Mouse (Mus musculus) erythroblast, embryonic 14.5 days (primary cell): Measurements from ENCODE around the gene Paxx. TPM values are rescaled to one million over a fixed set of nuclear protein-coding genes. Genes with fewer than 3 reads are reported as not detected.
"Not testable (repeated sequence)": the region's sequence is repeated elsewhere in the genome, so short reads cannot be mapped to it uniquely, and the experiment has no call there.

Source experiments
- H3K27me3 ChIP-seq: 2 replicates; pipeline ENCODE4 v1.6.1; 2012; ENCODE audit warnings: inconsistent platforms; ENCODE audit not compliant: control insufficient read depth
- H3K36me3 ChIP-seq: 2 replicates; pipeline ENCODE4 v1.6.1; 2012; ENCODE audit warnings: mild to moderate bottlenecking, inconsistent platforms; ENCODE audit not compliant: control insufficient read depth
- H3K4me1 ChIP-seq: 2 replicates; pipeline ENCODE4 v1.6.1; 2012; ENCODE audit warnings: inconsistent platforms; ENCODE audit not compliant: control insufficient read depth
- H3K4me3 ChIP-seq: replicated peaks from 2 replicates; pipeline ENCODE3; 2012; ENCODE audit warnings: moderate library complexity, mild to moderate bottlenecking, inconsistent platforms
- H3K9me3 ChIP-seq: 2 replicates; pipeline ENCODE4 v1.6.1; 2012; ENCODE audit warnings: low read length, inconsistent platforms, mixed read lengths; ENCODE audit not compliant: control insufficient read depth
- GATA1 ChIP-seq: IDR thresholded peaks from 2 replicates; pipeline ENCODE4 v1.6.1; 2012; ENCODE audit warnings: low read length, inconsistent platforms, mixed read lengths
- TAL1 ChIP-seq: IDR thresholded peaks from 3 replicates; pipeline ENCODE4 v1.6.1; 2012; ENCODE audit warnings: low read length, inconsistent platforms, mixed read lengths
- polyA plus RNA-seq: library from polyadenylated mRNA; stranded (reverse); fragments of >175 nt; gene quantifications from 2 replicates; pipeline ENCODE4 v1.2.3, GENCODE M21; 2012

The Paxx gene
- polyA plus RNA-seq, 1 experiment = 1.1 TPM

DNA sequence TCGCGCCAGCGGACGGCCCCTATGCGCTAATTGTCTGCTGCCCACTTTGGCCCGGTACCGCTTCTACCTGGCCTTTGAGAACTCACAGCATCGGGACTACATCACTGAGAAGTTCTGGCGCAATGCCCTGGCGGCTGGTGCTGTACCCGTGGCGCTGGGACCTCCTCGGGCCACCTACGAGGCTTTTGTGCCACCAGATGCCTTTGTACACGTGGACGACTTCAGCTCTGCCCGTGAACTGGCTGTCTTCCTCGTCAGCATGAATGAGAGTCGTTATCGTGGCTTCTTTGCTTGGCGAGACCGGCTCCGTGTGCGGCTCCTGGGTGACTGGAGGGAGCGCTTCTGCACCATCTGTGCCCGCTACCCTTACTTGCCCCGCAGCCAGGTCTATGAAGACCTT is 35.4 kb downstream of the Paxx start:
- Histone ChIP-seq H3K36me3 (no peaks in the 10 kb centered on the region), H3K4me1 (peaks cover 16% of the 10 kb centered on the region), H3K4me3 (no peak overlapping the region), H3K9me3 (peaks cover 3% of the 10 kb centered on the region), H3K27me3 (peaks cover 33% of the 10 kb centered on the region)
- TF ChIP-seq GATA1 (no peak), TAL1 (no peak)

DNA sequence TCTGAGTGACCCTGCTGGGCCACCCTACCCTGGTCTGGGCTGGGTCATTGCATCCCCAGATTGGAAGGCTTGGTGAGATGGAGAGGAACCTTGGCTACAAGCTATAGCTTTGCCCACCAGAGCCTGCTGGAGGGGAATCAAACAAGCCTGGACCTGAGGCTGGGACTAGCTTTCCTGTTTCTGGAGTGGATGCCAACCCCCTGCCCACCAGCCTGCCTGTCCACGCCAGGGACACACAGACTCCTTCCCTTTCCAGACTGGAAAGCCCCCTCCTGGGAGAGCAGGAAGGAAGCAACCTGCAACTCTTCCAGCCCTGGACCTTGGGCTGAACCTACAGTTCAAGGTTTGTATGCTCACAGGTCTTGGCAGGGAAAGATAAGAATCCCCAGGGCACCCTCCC is 37.3 kb downstream of the Paxx start:
- no peaks in the 10 kb centered on the region for H3K36me3 ChIP-seq
- peaks cover 15% of the 10 kb centered on the region for H3K27me3 ChIP-seq
- peaks cover 8% of the 10 kb centered on the region for H3K4me1 ChIP-seq
- H3K4me3 ChIP-seq = no peak overlapping the region
- no peak for TF ChIP-seq TAL1
- TF ChIP-seq GATA1 = no peak
- H3K9me3 ChIP-seq = peaks cover 7% of the 10 kb centered on the region

DNA sequence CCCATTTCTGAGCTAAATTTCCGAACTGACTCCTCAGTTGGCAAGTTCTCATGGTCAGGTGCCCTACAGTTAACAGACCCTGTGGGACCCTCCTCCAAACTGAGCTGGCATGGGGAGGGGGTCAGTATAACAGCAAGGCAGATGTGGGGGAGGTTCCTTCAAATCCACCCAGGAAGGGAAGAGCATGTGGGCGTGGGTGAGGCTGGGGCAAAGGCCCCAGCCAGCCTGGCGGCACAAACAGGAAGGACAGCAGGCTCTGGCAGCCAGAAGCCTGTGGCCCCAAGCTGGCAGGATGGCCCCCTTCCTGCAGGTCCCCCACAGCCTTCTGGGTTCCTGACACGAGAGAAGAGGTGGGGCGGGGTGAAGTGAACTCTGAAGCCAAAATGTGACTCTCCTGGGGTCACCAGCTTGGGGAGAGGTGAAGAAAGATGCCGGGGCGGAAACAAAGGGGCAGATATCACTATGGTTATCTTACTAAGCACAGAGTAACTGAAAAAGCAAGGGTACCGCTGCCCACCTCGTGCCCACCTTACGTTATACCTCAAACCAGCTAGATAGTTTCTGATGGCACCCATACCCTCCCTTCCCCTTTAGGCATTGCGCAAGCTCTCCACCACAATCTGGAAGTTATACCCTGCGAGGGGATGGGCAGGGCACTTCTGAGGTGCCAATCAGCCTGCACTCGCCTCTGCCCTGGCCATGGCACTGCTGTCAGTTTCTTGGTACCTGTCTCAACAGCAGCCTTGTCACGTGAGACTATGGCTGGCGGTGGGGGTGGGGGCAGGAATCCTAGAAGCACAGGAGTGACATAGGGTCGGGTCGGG is 38.1 kb downstream of the Paxx start, which contains the start of gene Fut7:
TSS of gene Fut7 (plus strand) at position 681 of the 824 bp plus-strand sequence.
- peaks cover under 1% of the 10 kb centered on the region for H3K4me1 ChIP-seq
- H3K27me3 ChIP-seq = peaks cover 14% of the 10 kb centered on the region
- TF ChIP-seq GATA1 (no peak), TAL1 (no peak)
- peaks cover 7% of the 10 kb centered on the region for H3K9me3 ChIP-seq
- no peak within 1 kb of the TSS for H3K4me3 ChIP-seq
- H3K36me3 ChIP-seq = no peaks in the 10 kb centered on the region

DNA sequence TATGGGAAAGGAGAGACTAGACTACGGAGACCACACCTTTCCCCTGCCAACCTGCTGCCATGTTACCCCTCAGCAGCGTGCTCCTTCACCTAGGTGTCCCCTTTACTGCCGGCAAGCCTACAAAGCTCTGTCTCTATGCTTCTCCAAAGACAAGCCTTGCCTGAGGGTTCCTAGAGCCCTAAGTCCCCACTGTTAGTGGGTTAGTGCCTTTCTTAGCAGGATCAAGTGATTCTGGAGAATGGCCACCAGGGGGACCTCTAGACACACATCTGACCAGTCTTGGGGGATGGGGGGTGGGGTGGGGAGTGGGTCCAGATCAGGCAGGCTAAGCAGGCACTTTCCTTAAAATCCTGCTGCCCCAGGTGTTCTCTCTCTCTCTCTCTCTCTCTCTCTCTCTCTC is 39.0 kb downstream of the Paxx start:
- no peaks in the 10 kb centered on the region for H3K4me1 ChIP-seq

DNA sequence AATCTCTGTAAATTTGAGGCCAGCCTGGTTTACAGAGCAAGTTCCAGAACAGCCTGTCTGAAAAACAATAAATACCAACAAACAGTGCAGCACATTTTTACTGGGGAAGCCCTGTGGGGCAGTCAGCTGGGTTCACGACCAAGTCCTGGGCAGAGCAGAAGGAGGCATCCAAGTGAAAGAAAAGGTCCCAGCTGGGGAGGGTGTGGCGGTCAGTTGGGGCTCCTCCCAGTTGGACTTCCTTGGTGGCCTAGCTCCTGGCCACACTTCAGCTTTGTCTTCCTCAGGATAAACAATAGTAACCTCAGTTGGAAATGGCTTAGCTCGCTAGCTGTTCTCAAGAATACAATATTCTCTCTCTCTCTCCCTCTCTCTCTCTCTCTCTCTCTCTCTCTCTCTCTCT is 43.5 kb downstream of the Paxx start:
- no peak overlapping the region for H3K4me3 ChIP-seq
- no peaks in the 10 kb centered on the region; the same call in none of the 2 replicates for H3K27me3 ChIP-seq
- no peaks in the 10 kb centered on the region for H3K4me1 ChIP-seq
- TF ChIP-seq GATA1 (no peak), TAL1 (no peak)
- H3K36me3 ChIP-seq = no peaks in the 10 kb centered on the region
- peaks cover 7% of the 10 kb centered on the region for H3K9me3 ChIP-seq

More for the DNA sequence above, 39.0 kb downstream of the Paxx start:
- no peak for TF ChIP-seq TAL1
- no peak for TF ChIP-seq GATA1
- no peaks in the 10 kb centered on the region for H3K36me3 ChIP-seq
- H3K9me3 ChIP-seq = peaks cover 7% of the 10 kb centered on the region
- no peak overlapping the region for H3K4me3 ChIP-seq
- peaks cover 14% of the 10 kb centered on the region for H3K27me3 ChIP-seq

DNA sequence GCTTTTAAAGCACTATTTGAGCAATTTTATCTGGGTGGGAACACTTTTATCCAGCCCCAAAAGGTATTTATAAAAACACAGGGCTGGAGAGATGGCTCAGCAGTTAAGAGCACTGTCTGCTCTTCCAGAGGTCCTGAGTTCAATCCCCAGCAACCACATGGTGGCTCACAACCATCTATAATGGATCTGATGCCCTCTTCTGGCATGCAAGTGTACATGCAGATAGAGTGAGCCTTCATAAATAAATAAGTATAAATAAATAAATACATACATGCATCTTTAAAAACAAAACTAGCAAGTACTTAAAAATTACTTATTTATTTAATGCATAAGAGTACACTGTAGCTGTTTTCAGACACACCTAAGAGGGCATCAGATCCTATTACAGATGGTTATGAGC is 47.5 kb downstream of the Paxx start:
- not testable (repeated sequence) for H3K27me3 ChIP-seq, H3K9me3 ChIP-seq, H3K4me3 ChIP-seq, H3K4me1 ChIP-seq, H3K36me3 ChIP-seq

DNA sequence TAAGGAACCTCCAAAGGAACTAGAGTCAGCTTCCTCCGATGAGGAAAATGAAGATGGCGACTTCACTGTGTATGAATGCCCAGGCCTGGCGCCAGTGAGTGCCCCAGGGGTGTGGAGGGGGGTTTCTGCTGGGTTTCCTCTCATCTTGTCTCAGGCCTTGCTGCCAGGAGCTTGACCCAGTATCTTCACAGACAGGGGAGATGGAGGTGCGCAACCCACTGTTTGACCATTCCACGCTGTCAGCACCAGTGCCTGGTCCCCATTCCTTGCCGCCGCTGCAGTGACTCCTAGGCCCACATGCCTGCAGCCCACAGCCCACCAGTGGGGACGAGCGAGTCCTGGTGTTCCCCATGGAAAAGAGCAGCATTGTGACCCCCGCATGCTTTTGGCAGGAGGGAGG is 52.0 kb downstream of the Paxx start:
- Histone ChIP-seq H3K27me3 (peaks cover 24% of the 10 kb centered on the region), H3K4me3 (no peak overlapping the region), H3K4me1 (no peaks in the 10 kb centered on the region), H3K9me3 (no peaks in the 10 kb centered on the region), H3K36me3 (no peaks in the 10 kb centered on the region)
- no peak for TF ChIP-seq TAL1
- TF ChIP-seq GATA1 = no peak

Other genes with a start within 250 kb of the Paxx start
- 1.8 TPM in 2 replicates for gene Nelfb, start 249.6 kb downstream of the Paxx start, polyA plus RNA-seq
- 0.03 TPM in 1 of 2 replicates, not detected in the other for gene Stpg3, start 246.5 kb downstream of the Paxx start, polyA plus RNA-seq
- not detected in 2 replicates for gene Fam166a, start 242.3 kb downstream of the Paxx start, polyA plus RNA-seq
- gene Tubb4b, start 236.4 kb downstream of the Paxx start, polyA plus RNA-seq = 134 and 136 TPM in 2 replicates
- gene Slc34a3, start 226.7 kb downstream of the Paxx start, polyA plus RNA-seq = not detected in 2 replicates
- not detected in 2 replicates for gene Rnf224, start 224.3 kb downstream of the Paxx start, polyA plus RNA-seq
- gene Rnf208, start 218.8 kb downstream of the Paxx start, polyA plus RNA-seq = 0.07 and 0.18 TPM in 2 replicates
- not detected in 2 replicates for gene Cysrt1, start 218.6 kb downstream of the Paxx start, polyA plus RNA-seq
- 0.06 and 0.18 TPM in 2 replicates for gene AL732309.1, start 214.2 kb downstream of the Paxx start, polyA plus RNA-seq
- 0.99 and 1.6 TPM in 2 replicates for gene Tmem203, start 205.7 kb downstream of the Paxx start, polyA plus RNA-seq
- 0.82 and 1.3 TPM in 2 replicates for gene Tprn, start 198.5 kb downstream of the Paxx start, polyA plus RNA-seq
- gene Ssna1, start 188.7 kb downstream of the Paxx start, polyA plus RNA-seq = 22.8 and 24.1 TPM in 2 replicates
- gene Anapc2, start 188.6 kb downstream of the Paxx start, polyA plus RNA-seq = 2.1 and 2.2 TPM in 2 replicates
- not detected in 2 replicates for gene Tmem210, start 172.9 kb downstream of the Paxx start, polyA plus RNA-seq
- gene Lrrc26, start 171.2 kb downstream of the Paxx start, polyA plus RNA-seq = not detected in 2 replicates
- gene Grin1, start 141.9 kb downstream of the Paxx start, polyA plus RNA-seq = not detected in 2 replicates
- 0.86 and 1.3 TPM in 2 replicates for gene Man1b1, start 128.8 kb downstream of the Paxx start, polyA plus RNA-seq
- 0.24 and 0.76 TPM in 2 replicates for gene Dpp7, start 104.7 kb downstream of the Paxx start, polyA plus RNA-seq
- 0.04 and 0.17 TPM in 2 replicates for gene Uap1l1, start 95.4 kb downstream of the Paxx start, polyA plus RNA-seq
- gene Sapcd2, start 88.8 kb downstream of the Paxx start, polyA plus RNA-seq = 10.3 and 12.6 TPM in 2 replicates
- gene Entpd2, start 65.2 kb downstream of the Paxx start, polyA plus RNA-seq = not detected in 2 replicates
- gene Npdc1, start 61.7 kb downstream of the Paxx start, polyA plus RNA-seq = 0.19 TPM in 1 of 2 replicates, not detected in the other
- 0.06 TPM in 1 of 2 replicates, not detected in the other for gene Fut7, start 37.8 kb downstream of the Paxx start, polyA plus RNA-seq
- 0.09 and 0.11 TPM in 2 replicates for gene Abca2, start 32.4 kb downstream of the Paxx start, polyA plus RNA-seq
- gene Clic3, start 4.3 kb downstream of the Paxx start, polyA plus RNA-seq = not detected in 2 replicates
- not detected in 2 replicates for gene Ptgds, start 9.0 kb upstream of the Paxx start, polyA plus RNA-seq
- gene Lcn12, start 32.8 kb upstream of the Paxx start, polyA plus RNA-seq = not detected in 2 replicates
- gene Fbxw5, start 39.7 kb upstream of the Paxx start, polyA plus RNA-seq = 3.9 and 4.7 TPM in 2 replicates
- gene C8g, start 40.6 kb upstream of the Paxx start, polyA plus RNA-seq = not detected in 2 replicates
- 0.84 and 0.95 TPM in 2 replicates for gene Traf2, start 85.8 kb upstream of the Paxx start, polyA plus RNA-seq
- gene Edf1, start 96.8 kb upstream of the Paxx start, polyA plus RNA-seq = 168 and 190 TPM in 2 replicates
- gene Mamdc4, start 113.8 kb upstream of the Paxx start, polyA plus RNA-seq = 0.09 and 0.38 TPM in 2 replicates
- gene Phpt1, start 114.1 kb upstream of the Paxx start, polyA plus RNA-seq = 0.21 and 0.30 TPM in 2 replicates
- 0.01 TPM in 1 of 2 replicates, not detected in the other for gene Ajm1, start 120.7 kb upstream of the Paxx start, polyA plus RNA-seq
- gene Rabl6, start 147.4 kb upstream of the Paxx start, polyA plus RNA-seq = 4.6 and 6.1 TPM in 2 replicates
- gene Ccdc183, start 156.6 kb upstream of the Paxx start, polyA plus RNA-seq = not detected in 2 replicates
- 0.15 TPM in 1 of 2 replicates, not detected in the other for gene Tmem141, start 160.9 kb upstream of the Paxx start, polyA plus RNA-seq
- gene Fcna, start 166.9 kb upstream of the Paxx start, polyA plus RNA-seq = 0.80 and 0.94 TPM in 2 replicates
- gene Lcn8, start 192.0 kb upstream of the Paxx start, polyA plus RNA-seq = not detected in 2 replicates
- not detected in 2 replicates for gene Lcn5, start 196.9 kb upstream of the Paxx start, polyA plus RNA-seq
- not detected in 2 replicates for gene Lcn6, start 215.7 kb upstream of the Paxx start, polyA plus RNA-seq
- not detected in 2 replicates for gene Lcn10, start 221.6 kb upstream of the Paxx start, polyA plus RNA-seq
- gene Obp2a, start 238.9 kb upstream of the Paxx start, polyA plus RNA-seq = not detected in 2 replicates
- 0.37 and 0.53 TPM in 2 replicates for gene Bmyc, start 245.6 kb upstream of the Paxx start, polyA plus RNA-seq